Mouse (Mus musculus): ENCODE results near the gene P3h4.

DNA sequence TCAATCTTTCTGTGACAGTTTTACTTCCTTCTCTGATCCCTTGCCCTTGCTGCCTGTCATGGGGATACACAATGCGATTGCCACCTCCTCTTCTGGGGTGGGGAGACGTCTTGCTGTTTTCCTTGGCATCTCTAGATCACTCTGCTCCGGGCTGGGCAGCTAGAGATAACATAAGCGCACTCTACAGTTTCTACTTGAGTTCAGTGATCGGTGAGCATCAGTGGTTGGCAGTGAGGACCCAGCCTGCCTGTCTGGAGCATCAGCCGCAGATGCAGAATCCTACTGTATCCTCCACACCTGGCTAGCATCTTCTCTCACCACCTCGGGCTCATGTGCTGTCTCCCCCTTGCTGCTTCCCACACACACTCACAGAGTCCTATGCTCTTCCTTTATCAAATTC, 45.5 kb downstream of the P3h4 start:
- TF ChIP-seq CTCF (IDR thresholded peaks at IDR 0.05): no peak
- no peak for TF ChIP-seq EP300 (IDR thresholded peaks at IDR 0.05)

Data from lung, postnatal 0 days (tissue).